Mouse (Mus musculus) heart, adult 2 months (tissue): ENCODE results near the gene Gpr142.

ENCODE experiments used
- CTCF ChIP-seq: fragments of 200-600 bp; IDR thresholded peaks from 2 replicates; pipeline ENCODE4 v1.8.1; 2022; ENCODE audit warnings: antibody characterized with exemption, mild to moderate bottlenecking, moderate library complexity
- EP300 ChIP-seq: fragments of 200-500 bp; IDR thresholded peaks from 2 replicates; pipeline ENCODE4 v1.6.1; 2011; ENCODE audit warnings: low read depth, low read length, control low read depth; ENCODE audit not compliant: insufficient read depth
- POLR2A ChIP-seq: fragments of 200-500 bp; IDR thresholded peaks from 2 replicates; pipeline ENCODE4 v1.6.1; 2011; ENCODE audit warnings: mild to moderate bottlenecking, low read depth, low read length, control low read depth; ENCODE audit not compliant: insufficient read depth

DNA sequence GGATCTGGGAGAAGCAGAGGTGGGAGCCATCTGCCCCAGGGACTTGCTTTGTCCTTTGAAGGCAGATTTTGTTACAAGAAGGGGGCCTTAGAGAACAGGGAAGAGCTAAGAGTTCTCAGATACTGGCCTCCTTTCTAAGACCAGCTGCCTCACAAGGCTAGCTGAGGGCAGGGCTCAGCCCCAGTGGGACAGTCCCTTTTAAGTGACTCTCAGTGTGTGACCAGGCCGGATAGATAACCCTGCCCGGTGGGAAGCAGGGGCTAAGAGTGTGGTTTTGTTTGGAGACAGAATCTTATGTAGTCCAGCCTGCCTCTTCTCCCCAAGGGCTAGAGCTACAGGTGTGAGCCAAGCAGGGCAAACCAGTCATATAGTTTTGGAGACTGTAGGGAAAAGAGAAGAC, 50.8 kb downstream of the Gpr142 start:
- no peak for TF ChIP-seq POLR2A
- no peak for TF ChIP-seq CTCF
- TF ChIP-seq EP300, result no peak
